Mouse (Mus musculus): ENCODE measurements around the gene Srgap2.

The Srgap2 gene

GRCm38 (mm10) chr1:131329093-131329492 is 198.1 kb downstream of the Srgap2 start:
- DNase-seq: peak; percentile 75

GRCm38 (mm10) chr1:131327167-131327566 is 200.0 kb downstream of the Srgap2 start:
- DNase-seq: no peak

GRCm38 (mm10) chr1:131324816-131325463 is 202.2 kb downstream of the Srgap2 start:
- peak; percentile 34 for DNase-seq

GRCm38 (mm10) chr1:131319598-131320330 is 207.4 kb downstream of the Srgap2 start:
- no peak for DNase-seq

GRCm38 (mm10) chr1:131318397-131318796 is 208.8 kb downstream of the Srgap2 start:
- DNase-seq: no peak

- no peak for DNase-seq
These were observed 209.5 kb downstream of the Srgap2 start for GRCm38 (mm10) chr1:131317625-131318024.

- no peak for DNase-seq
These were observed 215.9 kb downstream of the Srgap2 start for GRCm38 (mm10) chr1:131311284-131311683.

- no peak for DNase-seq
These were observed 216.8 kb downstream of the Srgap2 start for GRCm38 (mm10) chr1:131310237-131310818.

GRCm38 (mm10) chr1:131300750-131301149 is 226.4 kb downstream of the Srgap2 start:
- no peak for DNase-seq

- DNase-seq: no peak
These were observed 227.4 kb downstream of the Srgap2 start for GRCm38 (mm10) chr1:131299788-131300187.

- no peak for DNase-seq
These were observed 227.9 kb downstream of the Srgap2 start for GRCm38 (mm10) chr1:131299240-131299639.

- DNase-seq: no peak
These were observed 229.0 kb downstream of the Srgap2 start for GRCm38 (mm10) chr1:131298171-131298570.

- no peak for DNase-seq
These were observed 230.4 kb downstream of the Srgap2 start for GRCm38 (mm10) chr1:131296726-131297125.

- DNase-seq: no peak
These were observed 232.0 kb downstream of the Srgap2 start for GRCm38 (mm10) chr1:131295200-131295599.

GRCm38 (mm10) chr1:131293922-131294250 is 233.3 kb downstream of the Srgap2 start:
- no peak for DNase-seq

GRCm38 (mm10) chr1:131293221-131293921 is 233.8 kb downstream of the Srgap2 start:
- DNase-seq: no peak

- DNase-seq: peak; percentile 87
These were observed 236.5 kb downstream of the Srgap2 start for GRCm38 (mm10) chr1:131290648-131291047.

GRCm38 (mm10) chr1:131288938-131289337 is 238.2 kb downstream of the Srgap2 start:
- no peak for DNase-seq

GRCm38 (mm10) chr1:131287267-131287666 is 239.9 kb downstream of the Srgap2 start:
- DNase-seq: no peak

GRCm38 (mm10) chr1:131286803-131287202 is 240.3 kb downstream of the Srgap2 start:
- no peak for DNase-seq

GRCm38 (mm10) chr1:131284616-131285015 is 242.5 kb downstream of the Srgap2 start:
- DNase-seq: no peak

GRCm38 (mm10) chr1:131284167-131284566 is 243.0 kb downstream of the Srgap2 start:
- no peak for DNase-seq

- no peak for DNase-seq
These were observed 245.4 kb downstream of the Srgap2 start for GRCm38 (mm10) chr1:131281731-131282130.

GRCm38 (mm10) chr1:131280280-131280679 is 246.9 kb downstream of the Srgap2 start:
- peak; percentile 65 for DNase-seq
